Mouse (Mus musculus) stomach, embryonic 16.5 days (tissue): ENCODE measurements at regions not wholly inside any gene's neighbourhood (a gene's known extent, or its start where the extent isn't known, plus 50 kb on each side); places are given as distances from the start of the nearest gene placed in this dataset.

Source experiments
- ATAC-seq: fragments of 200-750 bp; cut with Nextera tagmentation; 2 replicates; pipeline ENCODE4 v1.8.0; 2017; ENCODE audit warnings: moderate number of reproducible peaks, moderate TSS enrichment; ENCODE audit not compliant: insufficient read depth, low FRiP score
- H3K27ac ChIP-seq: fragments of 300-500 bp; sonication (generic); 2 replicates; pipeline ENCODE4 v1.5.1; 2014; ENCODE audit warnings: low read length
- H3K27me3 ChIP-seq: fragments of 300-500 bp; sonication (generic); 2 replicates; pipeline ENCODE4 v1.6.1; 2014; ENCODE audit warnings: low read length, control low read depth, mixed read lengths; ENCODE audit not compliant: control insufficient read depth, insufficient read depth
- H3K36me3 ChIP-seq: fragments of 300-500 bp; sonication (generic); 2 replicates; pipeline ENCODE4 v1.6.1; 2014; ENCODE audit warnings: low read length; ENCODE audit not compliant: control insufficient read depth, insufficient read depth
- H3K4me1 ChIP-seq: fragments of 300-500 bp; sonication (generic); 2 replicates; pipeline ENCODE4 v1.6.1; 2014; ENCODE audit warnings: low read length, control low read depth, mixed read lengths; ENCODE audit not compliant: control insufficient read depth, insufficient read depth
- H3K4me2 ChIP-seq: fragments of 300-500 bp; sonication (generic); 2 replicates; pipeline ENCODE4 v1.6.1; 2014; ENCODE audit warnings: low read depth, low read length, mixed read lengths
- H3K4me3 ChIP-seq: fragments of 300-500 bp; sonication (generic); replicated peaks from 2 replicates; pipeline ENCODE4 v1.5.1; 2014; ENCODE audit warnings: mild to moderate bottlenecking, low read length
- H3K9ac ChIP-seq: fragments of 300-500 bp; sonication (generic); 2 replicates; pipeline ENCODE4 v1.6.1; 2014; ENCODE audit warnings: low read length
- H3K9me3 ChIP-seq: fragments of 300-500 bp; sonication (generic); replicated peaks from 2 replicates; pipeline ENCODE4 v1.6.1; 2016; ENCODE audit warnings: low read length, control low read depth; ENCODE audit not compliant: control insufficient read depth
- WGBS: fragments of 180-500 bp; shearing (Covaris S2); extraction: QIAGEN DNeasy Blood & Tissue Kit; methylation state at CpG from one replicate; pipeline ENCODE4 v1.1.7; 2014; 5-methylcytosine and 5-hydroxymethylcytosine counted together

DNA sequence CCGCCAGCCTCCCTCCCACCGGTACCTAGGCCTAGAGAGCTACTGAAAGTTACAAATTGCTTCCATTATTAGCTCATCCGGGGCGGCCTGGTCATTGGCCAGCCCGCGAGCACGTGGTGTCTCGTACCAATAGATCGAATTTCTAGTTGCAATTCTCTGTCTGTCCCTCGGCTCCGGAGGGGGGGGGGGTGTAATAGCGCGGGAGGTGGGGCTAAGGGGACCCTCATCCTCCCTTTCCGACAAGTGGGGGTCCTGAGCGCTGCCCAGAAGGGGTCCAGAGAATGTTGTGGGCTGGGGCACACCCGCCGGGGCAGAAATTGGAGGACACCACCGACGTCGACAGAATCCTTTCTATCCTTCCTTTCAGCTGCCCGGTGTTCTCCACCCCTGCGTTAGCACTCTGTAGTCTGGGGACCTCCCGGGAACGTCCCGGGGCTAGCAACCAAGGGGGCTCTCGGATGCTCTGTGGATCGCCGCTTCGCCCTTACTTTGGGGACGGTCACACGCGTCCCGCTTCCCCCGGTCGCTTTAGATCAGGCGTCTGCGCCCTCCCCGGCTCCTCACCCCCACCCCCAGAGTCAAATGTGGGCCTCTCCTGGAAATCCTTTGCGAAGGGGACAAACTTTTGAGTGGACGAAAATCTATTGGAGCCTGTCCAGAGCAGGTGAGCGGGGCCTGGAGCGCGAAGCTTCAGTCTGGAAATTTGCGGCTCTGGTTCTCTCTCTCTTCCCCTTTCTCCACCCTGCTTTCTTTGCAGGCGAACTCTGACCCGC lies 64.6 kb downstream of the Smug1 start:
- H3K27ac ChIP-seq = peak overlapping the region; percentile 81
- H3K27me3 ChIP-seq = no peaks in the 10 kb centered on the region; the same call in none of the 2 replicates
- no peaks in the 10 kb centered on the region for H3K36me3 ChIP-seq
- H3K9me3 ChIP-seq = no peaks in the 10 kb centered on the region
- H3K9ac ChIP-seq = peak overlapping the region; percentile 82
- WGBS = 1% methylated on average over 46 of the region's 46 CpGs
- peak overlapping the region; percentile 87 for H3K4me2 ChIP-seq
- peak; percentile 79 for ATAC-seq
- H3K4me1 ChIP-seq = 0 out of 2 replicates have a peak, but pooled peaks cover 4% of the 10 kb centered on the region
- H3K4me3 ChIP-seq = peak overlapping the region; percentile 64

DNA sequence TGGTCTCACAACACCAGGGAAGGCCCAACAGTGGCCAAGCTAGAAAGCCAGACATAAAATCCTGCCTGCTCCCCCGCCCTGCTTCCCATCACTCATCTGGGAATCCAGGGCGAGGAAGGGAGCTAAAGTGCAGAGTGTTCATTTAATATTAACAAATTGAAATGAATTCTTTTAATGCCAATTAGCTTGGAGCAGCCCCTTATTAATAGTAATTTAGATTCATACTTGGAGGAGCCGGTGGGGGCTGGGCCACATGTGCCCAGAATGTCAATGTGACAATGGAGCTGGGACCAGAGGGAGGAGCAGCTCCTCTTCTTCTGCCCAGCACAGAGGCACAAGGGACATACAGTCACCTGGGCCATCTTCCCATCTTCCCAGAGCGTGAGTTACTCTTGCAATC lies 66.8 kb downstream of the Smug1 start:
- peak overlapping the region; percentile 5 for H3K4me3 ChIP-seq
- no peaks in the 10 kb centered on the region; the same call in 1 of the 2 replicates for H3K27me3 ChIP-seq
- H3K4me1 ChIP-seq = 0 out of 2 replicates have a peak, but pooled peaks cover 11% of the 10 kb centered on the region
- no peak for ATAC-seq
- no peaks in the 10 kb centered on the region for H3K9me3 ChIP-seq
- WGBS = 66% methylated on average over 4 of the region's 4 CpGs
- no peaks in the 10 kb centered on the region for H3K36me3 ChIP-seq
- H3K27ac ChIP-seq = no peak overlapping the region
- peak overlapping the region; percentile 87 for H3K4me2 ChIP-seq
- H3K9ac ChIP-seq = 0 out of 2 replicates have a peak overlapping the region, but pooled peaks have one; percentile 16

DNA sequence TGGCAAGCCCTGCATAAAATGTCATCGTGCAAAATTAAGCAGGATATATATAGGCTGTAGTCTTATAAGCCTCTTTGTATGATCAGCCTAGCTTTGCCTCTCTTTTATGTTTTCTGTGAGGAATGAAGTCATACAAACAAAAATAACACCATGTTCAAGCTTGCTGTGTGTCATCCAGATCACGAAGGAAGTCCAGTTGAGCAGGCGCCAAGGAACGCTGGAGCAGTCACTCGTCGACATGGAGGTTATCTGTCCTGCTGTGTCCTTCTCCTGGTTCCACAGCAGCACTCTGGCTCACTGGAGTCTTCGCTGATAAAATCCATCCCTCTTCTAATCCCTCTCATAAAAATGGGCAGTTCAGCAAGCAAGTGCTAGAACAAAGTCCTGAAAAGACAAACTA lies 72.4 kb downstream of the Smug1 start:
- Histone ChIP-seq H3K27me3 (no peaks in the 10 kb centered on the region), H3K4me2 (no peak overlapping the region), H3K27ac (no peak overlapping the region), H3K36me3 (no peaks in the 10 kb centered on the region), H3K9me3 (no peaks in the 10 kb centered on the region), H3K9ac (no peak overlapping the region), H3K4me1 (peaks cover 11% of the 10 kb centered on the region; the same call in 1 of the 2 replicates), H3K4me3 (no peak overlapping the region)
- ATAC-seq = no peak
- 59% methylated on average over 7 of the region's 7 CpGs for WGBS

DNA sequence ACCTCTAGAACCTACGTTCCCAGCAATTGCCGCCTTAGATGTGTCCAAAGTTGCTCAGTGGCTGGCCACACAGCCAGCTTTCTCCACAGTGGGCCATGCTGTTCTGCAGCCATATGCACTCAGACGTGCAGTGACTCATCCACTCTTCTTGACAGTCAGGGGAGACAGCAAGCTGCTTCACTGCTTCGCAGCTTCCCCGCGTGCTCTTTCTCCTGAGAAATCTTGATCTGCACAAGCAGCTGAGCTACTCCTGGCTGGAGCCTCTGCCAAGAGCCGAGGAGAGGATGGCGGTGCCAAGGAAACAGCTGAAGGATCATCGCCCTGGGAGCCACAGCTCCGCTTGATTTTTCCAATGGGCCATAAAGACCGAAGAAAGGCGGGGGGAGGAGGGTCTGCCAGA lies 73.2 kb downstream of the Smug1 start:
- no peaks in the 10 kb centered on the region for H3K9me3 ChIP-seq
- H3K4me3 ChIP-seq = no peak overlapping the region
- no peak overlapping the region for H3K4me2 ChIP-seq
- no peak overlapping the region for H3K9ac ChIP-seq
- H3K4me1 ChIP-seq = peaks cover 11% of the 10 kb centered on the region; the same call in 1 of the 2 replicates
- peak; percentile 23; the same call in 1 of the 2 replicates for ATAC-seq
- no peaks in the 10 kb centered on the region for H3K36me3 ChIP-seq
- H3K27ac ChIP-seq = peak overlapping the region; percentile 19; the same call in 1 of the 2 replicates
- H3K27me3 ChIP-seq = no peaks in the 10 kb centered on the region
- 51% methylated on average over 12 of the region's 12 CpGs for WGBS

DNA sequence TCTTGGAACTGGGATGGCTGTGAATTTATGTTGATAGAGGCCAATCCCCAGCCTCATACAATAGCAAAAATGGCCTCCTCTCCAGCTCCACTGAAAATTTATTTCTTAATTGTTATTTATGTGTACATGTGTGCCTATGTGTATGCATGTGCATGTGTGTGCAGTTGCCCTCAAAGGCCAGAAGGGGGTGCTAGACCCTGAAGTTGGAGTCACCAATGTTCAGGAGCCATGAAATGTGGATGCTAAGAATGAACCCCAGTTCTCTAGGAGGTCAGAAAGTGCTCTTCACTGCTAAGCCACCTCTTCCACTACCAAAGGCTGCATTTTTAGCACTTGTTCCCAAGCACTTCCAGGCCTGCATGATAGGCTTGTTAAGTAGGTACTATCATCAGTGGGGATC lies 73.8 kb downstream of the Hoxc4 start:
- Histone ChIP-seq H3K9ac (no peak overlapping the region), H3K27ac (no peak overlapping the region), H3K4me2 (no peak overlapping the region), H3K4me3 (no peak overlapping the region), H3K36me3 (no peaks in the 10 kb centered on the region), H3K9me3 (no peaks in the 10 kb centered on the region), H3K27me3 (no peaks in the 10 kb centered on the region), H3K4me1 (peaks cover 11% of the 10 kb centered on the region; the same call in 1 of the 2 replicates)
- no peak for ATAC-seq

DNA sequence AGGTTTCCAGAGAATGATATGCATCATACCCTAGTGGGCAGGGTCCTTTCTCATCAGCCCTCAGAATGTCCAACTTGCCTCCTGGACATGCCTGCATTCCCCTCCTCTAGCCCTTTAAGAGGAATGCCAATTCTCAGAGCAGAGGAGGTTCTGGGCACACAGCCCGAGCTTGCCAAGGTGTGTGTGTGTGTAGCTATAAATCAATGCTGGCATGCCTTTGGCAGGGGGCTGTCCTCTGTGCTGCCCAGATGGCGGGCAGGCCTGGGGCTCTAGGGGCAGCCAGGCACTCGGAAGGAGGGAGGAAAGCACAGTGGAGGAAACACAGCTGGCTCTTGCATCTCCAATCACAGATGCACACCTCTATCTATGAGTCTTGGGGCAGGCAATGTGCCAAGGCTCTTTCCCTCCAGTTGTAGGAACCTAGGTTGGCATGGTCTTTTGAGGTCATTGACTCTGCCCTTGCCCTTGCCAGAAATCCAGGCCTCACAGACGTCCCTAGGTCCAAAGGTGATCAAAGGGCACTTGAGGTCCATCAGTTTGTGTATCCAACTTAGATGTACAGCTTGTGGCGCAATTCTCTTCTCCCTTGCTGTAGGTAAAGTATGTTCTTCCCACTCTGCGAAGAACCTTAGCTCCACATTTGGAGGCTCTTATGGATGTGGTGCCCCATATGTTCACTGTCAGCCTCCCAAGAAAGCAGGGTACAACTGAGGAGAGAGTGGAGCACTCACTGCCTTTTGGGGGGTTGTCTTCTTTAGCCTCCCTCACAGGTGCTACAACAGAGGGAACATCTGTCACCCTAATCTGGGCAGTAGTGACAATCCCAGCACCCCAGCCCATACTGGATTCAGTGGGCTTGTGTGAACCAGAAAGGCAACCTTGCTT lies 71.8 kb downstream of the Hoxc4 start:
- Histone ChIP-seq H3K4me1 (peaks cover 22% of the 10 kb centered on the region; the same call in 1 of the 2 replicates), H3K9me3 (no peaks in the 10 kb centered on the region), H3K36me3 (no peaks in the 10 kb centered on the region), H3K9ac (no peak overlapping the region), H3K4me3 (no peak overlapping the region), H3K27me3 (peaks cover 15% of the 10 kb centered on the region), H3K27ac (no peak overlapping the region), H3K4me2 (no peak overlapping the region)
- 0 out of 2 replicates have a peak, but pooled peaks have one; percentile 23 for ATAC-seq
- 59% methylated on average over 6 of the region's 6 CpGs for WGBS

DNA sequence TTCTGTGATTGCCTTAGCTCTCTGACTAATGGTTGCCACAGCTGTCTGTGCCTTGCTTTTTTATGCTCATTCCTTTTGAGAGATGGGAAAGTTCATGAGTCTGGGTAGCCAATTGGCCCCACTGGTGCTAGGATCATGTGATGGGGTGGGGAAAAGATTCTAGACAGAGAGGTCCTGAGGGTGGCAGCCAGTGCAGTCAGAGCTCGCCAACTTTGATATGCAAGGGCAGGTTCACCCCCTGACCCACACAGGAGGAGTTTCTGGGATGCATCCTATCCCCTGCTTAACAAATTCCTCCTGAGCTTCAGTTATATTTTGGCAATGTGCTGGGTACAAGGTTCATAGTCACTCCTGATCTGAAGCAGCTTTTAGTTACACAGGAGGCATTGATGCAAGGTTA lies 71.1 kb downstream of the Hoxc4 start:
- Histone ChIP-seq H3K4me2 (no peak overlapping the region), H3K36me3 (no peaks in the 10 kb centered on the region), H3K4me1 (peaks cover 23% of the 10 kb centered on the region; the same call in 1 of the 2 replicates), H3K9ac (no peak overlapping the region), H3K4me3 (no peak overlapping the region), H3K27me3 (peaks cover 21% of the 10 kb centered on the region), H3K9me3 (no peaks in the 10 kb centered on the region), H3K27ac (no peak overlapping the region)
- ATAC-seq = no peak
- WGBS = 57% methylated on average over 1 of the region's 1 CpGs

DNA sequence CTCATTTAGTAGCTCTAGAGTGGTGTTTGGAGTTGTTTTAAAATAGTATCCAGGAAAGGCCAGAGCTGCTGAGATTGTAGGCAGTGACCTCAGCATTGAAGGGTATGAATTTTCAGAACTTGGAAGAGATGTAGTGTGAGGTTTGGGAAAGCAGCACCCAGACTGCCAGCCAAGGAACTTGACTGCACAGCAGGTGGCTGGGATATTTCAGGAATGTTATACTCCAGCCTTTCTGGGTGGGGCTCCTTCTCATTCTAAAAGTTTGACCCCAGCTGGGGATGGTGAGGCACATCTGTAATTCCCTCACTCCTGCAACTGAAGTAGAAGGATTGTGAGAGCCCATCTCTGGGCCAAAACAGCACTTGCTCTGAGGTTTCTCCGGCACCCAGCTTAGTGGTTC lies 70.7 kb downstream of the Hoxc4 start:
- H3K9ac ChIP-seq = no peak overlapping the region
- no peak overlapping the region for H3K27ac ChIP-seq
- H3K36me3 ChIP-seq = no peaks in the 10 kb centered on the region
- no peak overlapping the region for H3K4me3 ChIP-seq
- peaks cover 23% of the 10 kb centered on the region for H3K27me3 ChIP-seq
- no peak for ATAC-seq
- 79% methylated on average over 1 of the region's 1 CpGs for WGBS
- H3K9me3 ChIP-seq = no peaks in the 10 kb centered on the region
- H3K4me2 ChIP-seq = no peak overlapping the region
- peaks cover 20% of the 10 kb centered on the region; the same call in 1 of the 2 replicates for H3K4me1 ChIP-seq

DNA sequence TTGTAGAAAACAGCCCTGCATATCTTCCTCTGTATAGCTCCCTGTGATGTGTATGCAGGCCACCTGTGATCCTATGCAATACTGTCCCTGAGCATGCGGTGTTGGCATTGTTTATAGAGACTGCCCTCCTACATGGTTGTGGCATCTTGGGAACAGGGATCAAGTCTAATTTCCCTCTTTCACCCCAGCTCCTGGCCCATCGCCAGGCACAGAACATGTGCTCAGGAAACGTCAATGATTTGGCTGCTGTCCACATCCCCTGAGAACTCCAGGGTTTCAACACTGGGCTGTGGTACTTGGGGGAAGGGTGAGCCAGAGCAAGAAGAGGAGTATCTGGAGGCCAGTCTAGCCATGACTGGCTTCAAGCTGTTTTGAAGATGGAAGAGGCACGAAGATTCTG lies 68.5 kb downstream of the Hoxc4 start:
- peak; percentile 74 for ATAC-seq
- H3K4me2 ChIP-seq = no peak overlapping the region
- WGBS = 19% methylated on average over 4 of the region's 4 CpGs
- no peak overlapping the region for H3K27ac ChIP-seq
- H3K4me1 ChIP-seq = peaks cover 17% of the 10 kb centered on the region; the same call in 1 of the 2 replicates
- no peak overlapping the region for H3K4me3 ChIP-seq
- H3K36me3 ChIP-seq = no peaks in the 10 kb centered on the region
- peaks cover 26% of the 10 kb centered on the region for H3K27me3 ChIP-seq
- no peak overlapping the region for H3K9ac ChIP-seq
- no peaks in the 10 kb centered on the region for H3K9me3 ChIP-seq
